Mouse (Mus musculus): ENCODE data around the gene Mrps5.
"Not testable (repeated sequence)": the region's sequence is repeated elsewhere in the genome, so short reads cannot be mapped to it uniquely, and the experiment has no call there.

Gene Mrps5

DNA sequence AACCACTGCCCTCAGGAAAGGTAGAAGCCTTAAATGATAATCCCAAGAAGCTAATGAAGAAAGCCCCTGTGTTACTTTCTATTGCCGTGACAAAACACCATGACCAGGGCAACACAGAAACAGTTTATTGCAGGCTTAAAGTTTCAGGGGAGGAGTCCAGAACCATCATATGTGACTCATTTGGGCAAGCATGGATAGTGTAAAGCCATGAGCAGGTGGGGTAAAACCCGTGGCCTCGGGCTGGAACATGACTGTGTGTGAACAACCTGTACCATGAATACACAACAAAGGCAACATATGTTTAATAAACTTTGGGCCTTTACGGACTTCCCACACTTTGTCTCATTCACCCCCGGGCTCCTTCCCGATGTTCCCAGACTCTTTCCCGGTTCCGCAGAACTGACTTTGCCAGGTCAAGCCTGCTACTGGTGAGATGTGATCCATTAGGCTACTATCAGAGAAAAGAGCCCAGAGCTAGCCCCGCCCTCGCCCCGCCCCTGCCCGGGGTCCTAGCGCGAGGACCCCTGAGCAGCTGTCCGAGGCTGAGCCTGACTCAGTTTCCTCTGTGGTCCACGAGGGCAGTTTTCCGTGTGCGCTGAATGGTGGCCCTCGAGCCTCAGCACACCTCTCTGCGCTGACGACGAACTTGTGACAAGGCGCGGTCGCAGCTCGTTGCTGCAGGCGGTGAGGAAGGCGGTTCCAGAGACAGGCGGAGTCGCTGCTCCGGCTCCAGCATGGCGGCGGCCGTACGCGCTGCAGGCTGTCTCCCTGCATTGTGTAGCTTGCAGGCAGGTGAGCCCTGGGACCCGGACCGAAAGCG, at the start of gene Mrps5, which contains the start of gene Zfp661:
Gene Mrps5, plus strand, starts transcription at position 529 of the 820 bp plus-strand sequence.
Gene Zfp661, minus strand, starts transcription at position 401 of the 820 bp plus-strand sequence.
- peak; percentile 56 for DNase-seq (ENCODE audit: low read depth)

DNA sequence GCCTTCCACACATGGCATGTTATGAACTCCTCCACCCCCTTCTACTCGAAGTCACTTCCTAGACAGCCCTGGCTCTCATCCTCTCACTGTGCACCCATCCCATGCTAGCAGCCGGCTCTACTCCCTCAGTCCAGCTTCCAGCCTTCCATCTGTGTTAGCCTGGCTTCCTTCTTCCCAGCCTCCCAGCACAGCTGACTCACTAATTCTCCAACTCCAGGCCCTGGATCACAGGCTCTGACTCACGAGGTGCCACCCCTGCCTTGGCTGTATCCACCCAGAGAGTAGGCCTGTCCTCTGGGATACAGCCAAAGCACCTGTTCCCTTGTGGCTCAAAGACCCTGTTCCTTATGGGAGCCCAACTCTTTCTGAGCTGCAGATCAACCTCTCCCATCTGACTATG, 49.5 kb upstream of the Mrps5 start:
- peak; percentile 12 for DNase-seq (ENCODE audit: low read depth)

DNA sequence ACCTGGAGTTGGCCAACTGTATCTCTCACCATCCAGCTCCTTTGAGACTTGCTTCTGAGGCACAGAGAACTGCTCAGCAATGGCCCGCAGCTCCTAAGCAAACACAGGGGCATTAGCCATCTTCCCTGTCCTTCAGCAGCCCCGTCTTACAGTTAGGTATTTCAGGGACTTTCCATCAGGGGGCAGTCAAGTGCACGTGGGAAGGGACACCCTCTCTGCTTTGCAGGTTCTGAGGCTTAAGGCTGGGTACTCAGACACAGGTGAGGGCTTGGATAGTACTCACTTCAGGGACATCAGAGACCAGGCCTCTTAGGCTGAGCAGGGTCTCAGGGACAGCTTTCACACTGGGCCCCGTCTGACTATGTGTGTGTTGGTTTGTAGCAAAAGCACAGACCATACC, 47.5 kb upstream of the Mrps5 start:
- no peak for DNase-seq (ENCODE audit: low read depth)

DNA sequence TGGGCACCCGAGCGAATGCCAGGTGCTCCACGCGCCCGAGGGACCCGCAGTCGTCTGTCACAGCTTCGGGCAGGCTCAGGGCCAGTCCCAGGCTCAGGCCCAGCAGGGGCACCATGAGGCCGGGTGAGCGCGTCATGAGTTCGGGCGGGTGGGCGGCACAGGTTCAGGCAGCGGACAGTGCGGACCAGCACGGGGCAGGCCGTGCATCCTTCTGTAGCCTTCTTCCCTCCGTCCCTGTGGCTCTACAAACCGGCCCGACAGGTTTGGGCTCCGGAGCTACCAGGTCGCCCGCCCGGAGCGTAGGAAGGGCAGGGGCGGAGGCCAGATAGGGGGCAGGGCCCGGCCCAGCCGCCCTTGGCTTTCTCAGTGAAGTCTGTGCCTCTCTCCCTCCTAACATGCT, 45.8 kb upstream of the Mrps5 start, which contains the start of gene Prom2:
Gene Prom2, minus strand, starts transcription at position 283 of the 400 bp plus-strand sequence.
- no peak for DNase-seq (ENCODE audit: low read depth)

DNA sequence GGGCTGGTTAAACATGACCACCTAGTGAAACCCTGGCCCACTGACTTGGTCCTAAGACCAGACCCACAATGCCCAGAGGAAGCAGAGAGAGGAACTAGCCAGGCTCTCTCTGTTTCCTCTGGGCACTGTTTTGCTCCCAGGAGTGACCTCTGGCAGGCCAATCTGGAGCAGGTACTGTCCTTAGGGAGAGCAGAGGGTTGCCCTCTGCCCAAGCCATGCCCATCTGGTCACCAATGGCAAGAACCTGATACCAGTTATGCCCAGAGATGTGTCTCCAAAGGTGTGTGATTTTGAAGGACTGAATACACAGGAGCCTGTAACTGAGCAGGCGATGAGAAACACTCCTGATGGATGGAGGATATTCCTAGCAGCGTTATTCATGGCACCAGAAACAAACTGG, 45.3 kb upstream of the Mrps5 start:
- DNase-seq (ENCODE audit: low read depth): no peak

DNA sequence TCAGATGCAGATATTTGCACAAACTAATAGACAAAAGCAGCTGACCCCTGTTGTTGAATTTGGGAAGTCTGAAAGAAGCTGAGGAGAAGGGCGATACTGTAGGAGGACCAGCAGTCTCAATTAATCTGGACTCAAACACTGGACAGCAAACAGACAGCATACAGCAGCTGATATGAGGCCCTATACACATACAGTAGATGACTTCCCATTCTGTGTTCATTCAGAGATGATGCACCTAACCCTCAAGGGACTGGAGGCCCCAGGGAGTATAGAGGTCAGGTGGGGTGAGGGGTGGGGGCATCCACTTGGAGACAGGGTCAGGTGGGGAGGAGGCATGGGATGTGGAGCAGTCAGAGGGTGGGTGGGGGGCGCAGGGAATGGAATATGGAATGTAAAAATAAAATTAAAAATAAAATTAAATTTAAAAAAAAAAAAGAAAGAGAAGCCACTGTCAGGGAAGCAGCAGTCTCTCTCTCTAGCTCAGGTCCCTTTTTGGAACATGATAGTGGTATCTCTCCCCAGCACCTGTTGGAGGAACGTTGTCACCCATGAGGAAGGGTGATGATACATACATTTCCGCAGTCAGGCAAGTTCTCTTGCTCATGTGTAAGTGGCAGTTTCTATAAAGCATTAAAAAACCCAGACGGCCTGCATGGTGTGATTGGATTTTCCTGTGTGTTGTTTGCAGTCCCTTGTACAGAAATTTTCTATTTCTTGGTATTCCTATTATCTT, 38.5 kb upstream of the Mrps5 start:
- no peak for DNase-seq (ENCODE audit: low read depth)

DNA sequence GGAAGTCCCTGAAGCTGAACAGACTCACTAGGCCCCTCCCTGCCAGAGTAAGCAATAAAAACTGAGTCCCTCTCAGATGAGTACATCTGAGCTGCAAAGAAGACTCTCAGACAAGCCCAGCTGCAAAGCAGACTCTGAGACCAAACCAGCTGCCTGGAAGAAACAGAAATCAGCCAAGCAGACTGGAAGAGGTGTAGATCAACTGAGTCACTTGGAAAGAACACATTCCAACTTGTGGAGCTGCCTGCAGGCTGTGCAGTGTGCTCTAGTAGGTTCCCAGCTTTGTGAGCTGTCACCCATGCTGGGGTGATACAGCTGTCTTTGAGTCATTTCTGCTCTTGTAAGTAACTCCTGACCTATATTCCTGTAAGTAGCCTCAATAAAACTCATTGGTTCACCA, 37.3 kb upstream of the Mrps5 start:
- no peak for DNase-seq (ENCODE audit: low read depth)

DNA sequence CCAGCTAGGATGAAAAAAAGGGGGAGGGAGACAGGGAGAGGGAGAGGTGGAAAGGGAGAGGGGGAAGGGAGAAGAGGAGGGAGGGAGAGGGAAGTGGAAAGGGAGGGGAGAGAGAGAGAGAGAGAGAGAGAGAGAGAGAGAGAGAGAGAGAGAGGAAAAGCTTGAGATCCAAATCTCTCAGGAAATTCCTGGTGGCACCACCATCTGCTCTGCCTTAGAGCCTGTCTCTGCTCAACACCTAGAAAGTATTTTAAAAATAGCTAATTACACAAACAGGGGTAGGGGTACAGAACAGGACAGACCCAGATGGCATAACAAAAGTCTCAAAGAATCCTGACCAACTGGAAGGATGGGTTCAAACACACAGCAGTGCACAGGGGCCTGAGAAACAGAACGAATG, 36.6 kb upstream of the Mrps5 start:
- DNase-seq (ENCODE audit: low read depth): no peak

DNA sequence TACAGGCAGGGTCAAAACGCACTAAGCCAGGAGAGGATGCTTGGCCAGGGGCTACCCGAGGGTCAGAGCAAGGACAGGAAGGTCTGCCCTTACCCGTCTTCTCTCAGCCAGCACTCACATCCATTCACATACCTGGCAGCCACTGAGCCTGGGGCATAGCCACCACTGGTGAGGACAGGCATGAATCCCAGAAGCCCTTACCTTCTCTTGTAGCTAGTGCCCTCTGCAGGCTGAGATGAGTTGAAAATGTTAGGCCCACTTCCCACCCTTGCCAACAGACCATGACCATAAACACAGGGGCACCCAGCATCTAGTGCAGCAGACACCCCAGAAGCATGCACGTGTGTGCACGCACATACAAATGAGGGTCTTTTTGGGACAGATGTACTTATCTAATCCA, 35.9 kb upstream of the Mrps5 start:
- DNase-seq (ENCODE audit: low read depth): no peak

DNA sequence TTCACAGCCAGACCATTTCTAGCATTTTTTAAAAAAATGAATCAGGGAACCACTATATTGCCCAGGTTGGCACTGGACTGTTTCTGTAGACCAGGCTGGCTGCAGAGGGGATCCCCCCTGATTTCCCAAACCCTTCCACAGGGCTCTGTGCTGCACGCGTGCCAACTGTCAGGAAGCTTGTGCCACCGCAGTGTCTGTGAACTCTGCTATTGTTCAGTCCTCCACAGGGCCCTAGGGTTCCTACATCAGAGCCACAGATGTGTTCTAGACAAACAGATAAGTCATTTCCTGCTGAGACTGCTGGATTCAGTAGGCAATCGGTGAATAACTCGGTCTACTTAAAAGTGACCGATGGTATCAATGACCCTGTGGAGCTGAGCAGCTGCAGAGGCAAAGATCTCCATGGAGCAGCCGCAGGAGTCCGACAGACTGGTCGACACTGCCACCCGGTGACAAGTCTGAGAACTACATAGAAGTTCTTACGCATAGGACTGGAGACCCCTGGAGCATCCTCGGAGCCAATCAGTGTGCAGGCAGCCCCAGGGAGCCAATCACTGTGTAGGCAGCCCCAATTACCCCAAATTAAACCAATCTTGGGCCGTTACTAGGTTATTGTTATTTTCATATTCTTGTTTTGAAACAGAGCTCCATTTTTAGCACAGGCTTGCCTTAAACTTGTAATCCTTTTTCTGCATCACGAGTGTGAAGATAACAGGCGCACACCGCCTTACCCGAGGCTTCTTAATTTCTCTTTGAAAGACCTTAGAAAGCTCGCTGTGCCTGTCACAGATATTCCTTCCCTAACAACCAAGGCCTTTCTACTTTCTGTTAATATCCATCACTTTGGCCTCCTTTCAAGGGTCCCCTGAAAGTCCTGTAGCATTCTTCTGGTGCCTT, 27.7 kb upstream of the Mrps5 start:
- DNase-seq (ENCODE audit: low read depth): peak; percentile 50

DNA sequence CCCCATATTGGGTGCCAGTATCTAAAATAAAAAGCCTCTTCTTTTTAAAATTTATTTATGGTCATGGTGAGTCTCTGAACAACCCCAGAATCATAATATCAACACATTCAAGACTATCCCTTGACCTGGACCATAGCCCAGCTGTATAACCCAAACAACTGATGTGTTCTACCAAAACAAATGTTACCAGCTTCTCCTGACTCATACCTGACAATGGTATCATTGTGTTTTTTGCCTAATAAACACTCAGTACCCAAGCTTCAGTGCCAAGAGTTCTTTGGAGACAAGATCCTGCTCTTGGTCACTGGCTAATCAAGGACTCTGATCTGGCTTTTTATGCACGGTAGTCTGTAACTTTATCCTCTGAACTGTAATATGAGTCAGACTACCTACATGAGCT, 13.7 kb upstream of the Mrps5 start:
- peak; percentile 90 for DNase-seq (ENCODE audit: low read depth)

DNA sequence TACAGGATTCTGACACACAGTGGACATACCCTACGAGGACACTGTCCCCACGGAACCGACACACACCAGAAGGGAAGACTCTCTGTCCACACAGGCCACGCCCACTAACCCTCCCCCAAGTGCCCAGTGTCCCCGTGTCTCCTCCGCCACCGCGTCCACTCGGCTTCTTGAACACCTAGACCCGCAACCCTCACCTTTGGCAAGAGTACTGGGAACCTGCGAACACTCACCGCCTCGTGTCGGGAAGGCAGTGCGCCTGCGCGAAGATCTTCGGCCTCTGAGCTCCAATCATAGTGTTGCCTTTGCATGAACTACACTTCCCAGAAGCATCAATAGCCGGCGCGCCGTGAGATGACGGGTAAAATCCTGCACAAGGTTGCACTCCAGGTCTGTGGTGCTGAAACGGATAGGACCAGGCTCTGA, 2.6 kb upstream of the Mrps5 start:
- peak; percentile 82 for DNase-seq (ENCODE audit: low read depth)

DNA sequence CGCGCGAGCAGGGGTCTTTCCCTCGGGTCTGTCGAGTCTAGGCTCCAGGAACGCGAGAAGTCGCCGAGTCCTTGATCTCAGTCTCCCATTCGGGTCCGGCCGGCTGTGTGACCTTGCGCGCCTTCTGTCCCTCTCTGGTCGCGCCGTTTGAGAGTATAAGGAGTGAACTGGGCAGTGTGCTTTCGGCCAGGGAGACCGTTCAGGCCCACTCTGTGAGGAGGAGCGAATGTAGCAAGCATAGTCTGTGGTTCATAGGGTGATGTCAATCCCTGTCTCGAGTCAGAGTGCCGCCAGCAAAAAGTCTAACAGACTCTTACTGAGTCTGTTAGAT, 457 bp downstream of the Mrps5 start:
- no peak for DNase-seq (ENCODE audit: low read depth)

DNA sequence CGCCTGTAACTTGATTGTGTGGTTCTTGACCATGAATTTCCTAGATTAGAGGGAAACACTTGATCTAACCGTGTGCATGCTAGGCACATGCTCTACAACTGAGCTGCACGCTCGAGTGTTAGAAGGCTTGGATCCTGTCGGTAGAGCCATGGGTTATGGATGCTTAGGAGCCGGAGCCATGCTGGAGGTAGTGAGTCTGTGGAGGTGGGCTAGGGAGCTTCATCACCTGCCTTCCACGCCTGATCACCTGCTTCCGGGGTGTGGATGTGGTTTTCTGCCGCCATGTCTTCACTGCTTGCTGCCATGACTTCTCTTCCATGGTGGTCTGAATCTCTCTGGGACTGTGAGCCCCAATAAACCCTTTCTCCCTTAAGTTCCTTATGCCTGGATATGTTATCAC, 1.9 kb downstream of the Mrps5 start:
- DNase-seq (ENCODE audit: low read depth): no peak

DNA sequence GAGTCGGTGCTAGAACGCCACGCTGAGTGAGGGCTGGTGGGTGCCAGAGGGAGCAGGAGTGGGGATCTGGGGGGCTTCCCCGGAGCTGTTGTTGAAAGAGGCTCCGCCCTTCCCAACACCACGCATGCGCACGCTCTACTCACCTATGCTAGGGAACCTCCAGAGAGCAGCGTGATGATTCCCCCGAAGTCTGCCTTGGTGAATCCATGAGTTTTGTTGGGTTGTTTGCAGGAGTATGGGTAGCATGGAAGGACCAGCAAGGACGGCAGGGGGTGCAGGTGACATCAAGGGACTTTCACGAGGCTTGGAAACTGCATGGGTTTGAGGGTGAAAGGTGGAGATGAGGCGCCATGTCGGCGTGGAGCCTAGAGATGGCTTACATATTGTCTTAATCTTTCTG, 3.2 kb downstream of the Mrps5 start:
- no peak for DNase-seq (ENCODE audit: low read depth)

DNA sequence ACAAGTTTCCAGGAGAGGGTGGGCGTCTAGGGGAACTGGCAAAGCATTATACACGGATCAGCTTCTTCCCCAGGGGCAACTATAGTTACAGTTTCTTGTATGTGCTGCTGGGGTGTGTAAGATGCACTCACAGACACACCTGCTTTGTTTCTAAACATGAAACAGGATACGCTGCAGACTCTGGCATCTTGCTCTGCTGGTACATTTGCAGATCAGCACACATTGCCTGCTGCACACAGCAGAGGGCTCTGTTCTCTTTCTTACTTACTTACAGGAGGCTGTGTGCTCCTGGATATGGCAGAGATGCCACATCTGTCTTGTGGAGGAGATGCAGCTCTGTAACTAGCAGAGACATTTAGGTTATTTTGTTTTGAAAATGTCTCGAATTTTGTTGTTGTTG, 3.8 kb downstream of the Mrps5 start:
- DNase-seq (ENCODE audit: low read depth): no peak

DNA sequence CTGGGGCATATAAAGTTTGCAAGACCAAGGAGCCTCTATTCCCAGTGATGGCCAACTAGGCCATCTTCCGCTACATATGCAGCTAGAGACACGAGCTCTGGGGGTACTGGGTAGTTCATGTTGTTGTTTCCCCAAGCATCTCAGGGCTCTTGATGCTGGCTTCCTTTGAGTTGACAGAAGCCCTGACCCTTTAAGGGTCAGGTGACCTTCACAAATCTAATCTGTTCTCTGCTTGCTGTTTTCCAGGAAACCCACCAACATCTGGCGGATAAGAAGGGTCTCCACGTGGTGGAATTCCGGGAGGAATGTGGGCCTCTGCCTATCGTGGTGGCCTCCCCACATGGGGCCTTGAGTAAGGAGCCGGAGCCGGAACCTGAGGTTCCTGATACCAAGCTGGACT, 16.4 kb downstream of the Mrps5 start:
- DNase-seq (ENCODE audit: low read depth): not testable (repeated sequence)

DNA sequence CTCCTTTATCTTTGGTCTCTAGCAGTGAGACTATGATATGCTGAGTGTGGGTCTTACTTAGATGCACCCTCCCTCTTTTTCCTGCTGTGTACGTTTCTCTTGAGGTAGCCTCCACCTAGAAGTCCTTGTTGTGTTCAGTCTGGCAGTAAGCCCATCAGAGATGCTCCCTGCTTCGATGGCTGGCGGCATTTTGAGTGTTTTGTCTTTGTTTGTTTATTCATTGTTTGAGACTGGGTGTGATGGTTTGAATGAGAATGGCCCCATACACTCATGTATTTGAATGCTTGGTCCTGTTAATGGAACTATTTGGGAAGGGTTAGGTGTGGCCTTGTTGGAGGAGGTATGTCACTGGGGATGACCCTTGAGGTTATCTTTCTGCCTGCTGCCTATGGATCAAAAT, 18.2 kb downstream of the Mrps5 start:
- DNase-seq (ENCODE audit: low read depth): no peak

DNA sequence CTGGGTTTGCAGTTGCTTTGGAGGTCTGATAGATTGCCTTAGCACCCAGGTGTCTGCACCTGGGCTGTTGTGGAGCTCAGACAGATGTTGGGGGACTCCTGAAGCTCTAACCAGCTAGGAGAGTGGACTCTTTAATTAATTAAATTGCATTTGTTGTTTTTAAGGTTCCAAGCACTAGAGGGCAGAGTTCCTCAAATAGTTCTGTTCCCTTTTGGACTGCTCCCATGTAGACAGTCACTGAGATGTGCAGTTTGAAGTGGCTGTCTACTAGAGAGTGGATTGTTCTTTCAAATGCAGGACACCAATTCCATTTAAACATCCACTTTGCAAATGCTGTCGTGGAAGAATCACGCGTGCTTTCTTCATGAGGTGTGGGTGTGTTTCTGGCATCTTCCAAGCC, 21.2 kb downstream of the Mrps5 start:
- DNase-seq (ENCODE audit: low read depth): no peak

DNA sequence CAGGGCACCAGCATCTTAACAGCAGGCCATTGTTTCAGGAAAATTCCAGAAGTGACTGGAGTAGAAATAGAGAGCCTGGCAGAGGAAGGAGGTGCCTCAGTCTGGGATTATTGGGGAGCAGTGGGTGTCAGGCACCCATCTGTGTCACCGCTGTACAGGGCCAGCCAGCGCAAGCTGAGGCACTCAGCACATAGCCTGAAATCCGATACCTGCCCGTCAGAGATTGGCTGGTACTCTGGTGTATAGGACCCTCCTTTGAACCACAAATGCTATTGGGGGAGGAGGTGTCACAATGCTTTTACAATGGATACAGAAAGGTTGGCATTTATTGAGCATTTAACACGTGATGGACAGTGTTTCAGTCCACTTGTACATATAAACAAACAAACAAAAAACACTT, 22.0 kb downstream of the Mrps5 start:
- DNase-seq (ENCODE audit: low read depth): no peak

DNA sequence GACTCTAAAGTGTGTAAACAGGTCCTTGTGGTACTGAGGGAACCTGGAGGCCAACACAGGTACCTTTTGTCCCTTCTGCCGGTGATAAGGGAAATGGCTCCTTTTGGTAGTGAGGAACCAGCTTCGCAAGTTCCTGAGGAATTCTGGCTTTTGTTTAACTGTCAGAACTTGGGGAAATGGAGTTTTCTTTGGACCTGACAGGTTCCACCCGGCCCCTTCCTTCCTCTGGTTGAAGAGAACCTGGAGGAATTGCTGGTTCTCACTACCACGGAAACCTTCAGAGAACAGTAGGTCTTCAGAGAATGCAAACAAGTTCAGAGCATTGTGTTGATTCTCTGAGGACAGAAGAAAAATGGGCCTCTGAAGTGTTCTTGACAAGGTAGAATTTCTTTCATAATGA, 24.4 kb downstream of the Mrps5 start:
- no peak for DNase-seq (ENCODE audit: low read depth)

DNA sequence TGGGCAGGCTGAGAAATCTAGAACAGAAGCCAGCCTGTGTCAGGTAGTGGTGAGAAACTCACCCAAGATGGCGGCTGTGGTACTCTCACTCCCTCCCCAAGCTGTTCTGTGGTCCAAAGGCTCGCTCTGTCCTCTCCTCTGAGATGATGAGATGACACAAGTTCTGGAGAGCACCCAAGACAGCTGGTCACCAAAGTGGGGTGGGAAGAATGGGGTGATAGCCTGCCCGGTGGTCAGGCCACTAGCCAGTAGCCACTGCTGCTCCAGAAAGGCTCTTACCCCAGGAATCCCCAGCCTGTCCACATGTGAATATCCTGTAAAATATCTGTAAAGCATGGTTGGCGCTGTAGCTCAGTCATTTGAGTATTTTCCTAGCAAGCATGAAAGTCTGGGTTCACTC, 25.3 kb downstream of the Mrps5 start:
- no peak for DNase-seq (ENCODE audit: low read depth)

DNA sequence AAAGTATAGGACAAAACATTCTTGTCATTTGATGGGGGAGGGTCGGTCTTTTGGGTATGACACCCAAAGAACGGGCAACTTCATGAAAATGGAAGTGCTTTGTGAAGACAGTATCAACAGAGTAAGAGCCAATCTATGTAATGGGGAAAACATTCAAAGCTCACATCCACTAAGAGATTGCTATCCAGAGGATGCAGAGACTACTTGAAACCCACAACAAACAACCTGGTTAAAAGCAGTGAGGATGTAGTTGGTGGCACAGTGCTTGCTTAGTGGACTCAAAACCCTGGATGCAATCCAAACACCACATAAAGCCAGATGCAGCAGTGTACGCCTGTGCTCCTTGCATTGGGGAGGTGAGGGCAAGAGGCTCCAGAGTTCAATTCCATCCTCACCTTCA, 32.3 kb downstream of the Mrps5 start:
- no peak for DNase-seq (ENCODE audit: low read depth)

All from fibroblast of lung, adult 2 months (primary cell).